Mouse (Mus musculus): ENCODE results near the gene App.

DNA sequence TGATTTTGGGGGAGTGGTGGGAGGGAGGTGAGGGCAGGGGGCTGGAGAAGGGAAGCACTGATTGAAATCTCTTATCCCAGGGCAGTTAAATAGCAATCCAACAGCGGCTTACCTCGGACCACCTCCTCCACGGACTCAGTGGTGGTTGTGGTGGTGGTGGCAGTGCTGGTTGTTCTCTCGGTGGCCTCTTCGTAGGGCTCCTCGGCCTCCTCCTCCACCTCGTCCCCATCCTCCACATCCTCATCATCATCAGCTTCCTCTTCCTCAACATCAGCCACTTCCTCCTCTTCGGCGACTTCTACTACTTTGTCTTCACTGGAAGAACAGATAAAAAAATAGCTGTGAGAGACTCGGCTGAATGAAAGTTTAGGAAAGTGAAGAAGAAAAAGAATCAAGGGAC lies 117.4 kb downstream of the App start:
- TF ChIP-seq CEBPB (IDR thresholded peaks at IDR 0.05; ENCODE audit: insufficient read depth, poor library complexity, severe bottlenecking) (no peak), POLR2AphosphoS2 (IDR thresholded peaks at IDR 0.05; ENCODE audit: insufficient read length, low read depth) (no peak), MAX (IDR thresholded peaks at IDR 0.05; ENCODE audit: low read depth) (no peak), POLR2A (IDR thresholded peaks at IDR 0.05; ENCODE audit: insufficient read length, low read depth) (no peak), E2F4 (IDR thresholded peaks at IDR 0.05; ENCODE audit: insufficient read depth) (no peak), MYOG (IDR thresholded peaks at IDR 0.05; ENCODE audit: control insufficient read depth in 1 of 3, insufficient read depth in 1 of 3, insufficient read length in 2 of 3, low read depth in 2 of 3) (no peak), MYOD1 (IDR thresholded peaks at IDR 0.05; ENCODE audit: control insufficient read depth in 1 of 3, insufficient read length in 2 of 3, low read depth in 2 of 3) (no peak), USF1 (IDR thresholded peaks at IDR 0.05; ENCODE audit: low read depth) (no peak)

Data from myocyte (in vitro differentiated cells).